Mouse (Mus musculus): ENCODE measurements at regions not wholly inside any gene's neighbourhood (a gene's known extent, or its start where the extent isn't known, plus 50 kb on each side); places are given as distances from the start of the nearest gene placed in this dataset.

DNA sequence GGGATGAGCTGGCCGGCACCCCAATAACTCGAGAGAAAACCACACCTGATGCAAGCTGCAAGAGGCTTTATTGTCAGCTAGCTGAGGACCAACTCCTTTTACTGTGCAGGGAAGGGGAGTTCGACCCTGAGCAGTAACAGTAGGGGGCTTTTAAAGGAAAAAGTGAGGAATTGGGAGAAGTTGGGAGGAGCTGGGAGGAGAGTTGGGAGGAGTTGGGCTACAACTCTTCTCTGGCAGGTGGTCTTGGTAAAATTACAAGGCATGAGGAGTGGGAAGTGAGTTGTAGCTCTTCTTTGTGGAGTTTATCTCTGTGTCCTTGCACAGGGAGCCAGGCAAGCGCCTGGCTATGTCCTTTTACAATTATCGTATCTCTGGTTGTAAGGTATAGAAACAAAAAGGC is 575.4 kb downstream of the Tmem132b start:
- Histone ChIP-seq H3K27ac (no peak overlapping the region), H3K4me2 (no peak overlapping the region), H3K4me3 (no peak overlapping the region), H3K36me3 (replicated peaks) (no peaks in the 10 kb centered on the region), H3K4me1 (no peaks in the 10 kb centered on the region), H3K27me3 (replicated peaks) (no peaks in the 10 kb centered on the region), H3K9me3 (no peaks in the 10 kb centered on the region), H3K9ac (no peak overlapping the region)
- ATAC-seq (replicated peaks): no peak
- WGBS: 92% methylated on average over 5 of the region's 5 CpGs

- Histone ChIP-seq H3K36me3 (replicated peaks) (no peaks in the 10 kb centered on the region), H3K27me3 (replicated peaks) (no peaks in the 10 kb centered on the region), H3K4me2 (no peak overlapping the region), H3K4me1 (0 out of 2 replicates have a peak, but pooled peaks cover 3% of the 10 kb centered on the region), H3K9ac (no peak overlapping the region), H3K9me3 (no peaks in the 10 kb centered on the region), H3K4me3 (no peak overlapping the region), H3K27ac (no peak overlapping the region)
- ATAC-seq (replicated peaks): no peak
- WGBS: 78% methylated on average over 3 of the region's 3 CpGs
Measured at GRCm38 (mm10) chr5:126108837-126109236, 577.3 kb downstream of the Tmem132b start.

DNA sequence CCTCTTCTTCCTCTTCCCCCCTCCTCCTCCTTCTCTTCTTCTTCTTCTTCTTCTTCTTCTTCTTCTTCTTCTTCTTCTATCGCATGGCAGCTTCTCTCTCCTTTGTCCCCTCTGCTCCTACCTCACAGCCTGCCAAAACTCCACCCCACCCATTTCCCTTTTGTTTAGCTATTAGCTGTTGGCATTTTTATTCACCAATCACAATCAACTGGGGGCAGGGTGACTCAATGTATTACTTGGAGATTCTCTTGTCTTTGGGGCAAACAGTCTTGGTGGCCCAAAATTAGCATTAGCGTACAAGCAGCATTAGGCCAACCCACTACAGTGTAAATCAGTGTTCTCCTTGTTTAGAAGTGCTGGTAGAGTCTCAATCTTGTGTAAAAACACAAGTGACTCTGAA is 585.7 kb downstream of the Tmem132b start:
- H3K27ac ChIP-seq: no peak overlapping the region
- H3K36me3 ChIP-seq (replicated peaks): no peaks in the 10 kb centered on the region
- no peaks in the 10 kb centered on the region for H3K27me3 ChIP-seq (replicated peaks)
- ATAC-seq (replicated peaks): no peak
- H3K4me2 ChIP-seq: no peak overlapping the region
- WGBS: 93% methylated on average over 2 of the region's 2 CpGs
- H3K9me3 ChIP-seq: no peaks in the 10 kb centered on the region
- no peak overlapping the region for H3K9ac ChIP-seq
- 0 out of 2 replicates have a peak, but pooled peaks cover 3% of the 10 kb centered on the region for H3K4me1 ChIP-seq
- no peak overlapping the region for H3K4me3 ChIP-seq

DNA sequence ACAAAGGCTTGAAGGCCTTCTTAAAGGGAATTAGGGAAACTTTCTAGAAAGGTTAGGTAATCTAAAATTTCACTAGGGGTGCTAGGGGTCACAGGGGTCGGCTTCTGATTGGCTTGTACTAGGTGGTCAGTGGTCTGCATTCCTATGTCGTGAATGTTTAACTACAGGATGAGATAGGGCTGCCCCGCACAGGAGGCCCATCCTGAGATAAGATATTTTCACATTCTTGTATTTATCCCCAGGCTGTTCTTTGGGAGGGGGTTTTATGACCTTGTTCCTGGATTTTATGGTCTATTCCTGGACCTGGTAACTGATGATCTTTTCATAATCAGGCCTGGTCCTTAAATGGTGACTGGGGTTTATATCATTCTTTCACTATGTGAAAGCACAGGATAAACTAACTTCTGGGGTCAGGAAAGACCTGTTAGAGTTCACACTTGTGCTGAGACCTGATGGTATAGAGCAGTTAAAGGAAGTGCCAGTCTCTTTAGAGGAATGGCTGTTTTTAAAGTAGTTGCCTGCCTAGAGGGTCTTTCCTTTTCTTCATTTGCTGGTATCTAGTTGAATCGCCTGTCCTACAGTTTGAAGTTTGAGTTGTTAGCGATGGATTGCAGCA is 586.4 kb downstream of the Tmem132b start:
- Histone ChIP-seq H3K4me1 (0 out of 2 replicates have a peak, but pooled peaks cover 3% of the 10 kb centered on the region), H3K27ac (no peak overlapping the region), H3K27me3 (replicated peaks) (no peaks in the 10 kb centered on the region), H3K9ac (no peak overlapping the region), H3K9me3 (no peaks in the 10 kb centered on the region), H3K4me3 (no peak overlapping the region), H3K4me2 (no peak overlapping the region), H3K36me3 (replicated peaks) (no peaks in the 10 kb centered on the region)
- 89% methylated on average over 5 of the region's 5 CpGs for whole genome bisulfite sequencing
- no peak for ATAC-seq (replicated peaks)

DNA sequence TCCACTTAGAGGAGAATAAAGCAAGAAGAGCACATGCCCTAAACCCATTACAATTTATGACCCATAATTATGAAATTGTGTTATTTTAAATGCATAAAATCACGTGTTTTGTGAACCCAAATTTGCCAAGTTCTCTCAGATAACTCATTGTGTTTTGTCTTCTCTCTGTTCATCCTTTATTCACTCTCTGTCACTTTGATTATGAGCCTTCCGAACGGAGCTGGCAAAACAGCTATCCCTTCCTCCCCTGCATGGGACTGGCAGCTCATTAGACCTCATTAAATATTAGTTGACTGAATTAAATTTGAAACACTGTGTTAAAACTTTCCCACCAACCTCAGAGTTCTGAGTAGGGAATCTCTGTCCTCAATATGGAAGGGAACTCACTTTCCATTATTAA is 587.2 kb downstream of the Tmem132b start:
- Histone ChIP-seq H3K9me3 (no peaks in the 10 kb centered on the region), H3K27ac (no peak overlapping the region), H3K36me3 (replicated peaks) (no peaks in the 10 kb centered on the region), H3K4me1 (0 out of 2 replicates have a peak, but pooled peaks cover under 1% of the 10 kb centered on the region), H3K9ac (no peak overlapping the region), H3K4me3 (no peak overlapping the region), H3K4me2 (no peak overlapping the region), H3K27me3 (replicated peaks) (no peaks in the 10 kb centered on the region)
- WGBS: 58% methylated on average over 3 of the region's 3 CpGs
- no peak for ATAC-seq (replicated peaks)

GRCm38 (mm10) chr5:126123216-126123615 is 591.6 kb downstream of the Tmem132b start:
- Histone ChIP-seq H3K4me3 (no peak overlapping the region), H3K27me3 (replicated peaks) (no peaks in the 10 kb centered on the region), H3K4me1 (0 out of 2 replicates have a peak, but pooled peaks cover 4% of the 10 kb centered on the region), H3K36me3 (replicated peaks) (no peaks in the 10 kb centered on the region), H3K9ac (no peak overlapping the region), H3K4me2 (no peak overlapping the region), H3K27ac (no peak overlapping the region), H3K9me3 (no peaks in the 10 kb centered on the region)
- ATAC-seq (replicated peaks): no peak
- 32% methylated on average over 9 of the region's 9 CpGs for WGBS

GRCm38 (mm10) chr5:126127486-126127885 is 595.9 kb downstream of the Tmem132b start:
- no peaks in the 10 kb centered on the region for H3K9me3 ChIP-seq
- H3K4me2 ChIP-seq: no peak overlapping the region
- H3K4me1 ChIP-seq: 0 out of 2 replicates have a peak, but pooled peaks cover 4% of the 10 kb centered on the region
- H3K27ac ChIP-seq: no peak overlapping the region
- no peak overlapping the region for H3K9ac ChIP-seq
- no peaks in the 10 kb centered on the region for H3K27me3 ChIP-seq (replicated peaks)
- H3K4me3 ChIP-seq: no peak overlapping the region
- 41% methylated on average over 6 of the region's 6 CpGs for WGBS
- no peak for ATAC-seq (replicated peaks)
- H3K36me3 ChIP-seq (replicated peaks): no peaks in the 10 kb centered on the region

DNA sequence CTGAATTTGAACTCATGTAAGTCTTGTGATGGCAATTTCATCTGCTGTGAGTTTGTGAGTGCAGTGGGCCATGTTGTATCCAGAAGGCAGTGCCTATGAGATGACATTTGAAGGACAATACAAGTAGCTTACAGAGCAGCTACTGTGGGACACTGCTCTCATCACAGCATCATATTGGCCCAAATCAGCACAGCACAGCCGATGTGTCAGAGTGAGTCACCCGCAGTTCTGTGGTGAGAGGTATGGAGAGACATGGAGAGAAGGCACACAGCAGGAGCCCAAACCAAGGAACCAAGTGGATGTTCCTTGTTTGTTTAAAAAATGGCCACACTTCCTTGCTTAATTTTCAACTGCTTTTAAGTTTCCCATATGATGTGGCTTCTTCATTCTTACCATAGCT is 617.3 kb downstream of the Tmem132b start:
- no peaks in the 10 kb centered on the region for H3K9me3 ChIP-seq
- H3K27ac ChIP-seq: no peak overlapping the region
- ATAC-seq (replicated peaks): no peak
- H3K4me1 ChIP-seq: peaks cover 3% of the 10 kb centered on the region; the same call in 1 of the 2 replicates
- H3K4me3 ChIP-seq: no peak overlapping the region
- no peaks in the 10 kb centered on the region for H3K27me3 ChIP-seq (replicated peaks)
- WGBS: 93% methylated on average over 2 of the region's 2 CpGs
- no peak overlapping the region for H3K9ac ChIP-seq
- H3K36me3 ChIP-seq (replicated peaks): no peaks in the 10 kb centered on the region
- no peak overlapping the region for H3K4me2 ChIP-seq

DNA sequence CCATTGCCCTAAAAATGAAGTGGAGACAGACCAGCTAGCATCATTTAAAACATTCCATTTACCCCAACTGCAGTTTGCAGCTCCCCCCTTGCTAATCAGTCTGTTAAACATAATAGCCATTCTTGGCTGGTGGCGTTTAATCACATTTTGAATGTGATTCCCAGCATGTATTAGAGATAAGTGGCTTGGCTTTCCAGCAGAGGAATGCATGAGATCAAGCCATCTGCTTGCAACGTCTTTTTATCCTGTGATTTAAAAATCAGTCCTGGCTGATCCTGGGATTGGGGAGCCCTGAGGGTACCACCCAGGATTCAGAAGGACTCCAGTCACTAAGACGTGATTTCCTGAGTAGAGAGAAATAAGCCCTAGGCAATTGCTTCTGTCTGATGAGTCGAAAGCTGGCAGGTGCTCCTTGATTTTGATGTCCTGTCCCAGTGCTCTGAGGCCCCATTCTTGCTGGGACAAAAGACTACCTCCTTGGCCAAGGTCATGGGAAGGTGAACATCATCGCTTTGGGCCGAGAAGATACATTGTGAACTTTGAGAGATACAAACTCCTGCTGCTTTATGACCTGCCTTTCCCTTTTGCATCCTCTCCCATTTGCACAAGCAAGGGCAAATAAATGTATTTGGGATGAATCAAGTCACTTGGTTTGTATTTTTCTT is 623.8 kb downstream of the Tmem132b start:
- no peak for ATAC-seq (replicated peaks)
- no peak overlapping the region for H3K4me3 ChIP-seq
- 18% methylated on average over 6 of the region's 6 CpGs for WGBS
- no peak overlapping the region for H3K27ac ChIP-seq
- H3K36me3 ChIP-seq (replicated peaks): no peaks in the 10 kb centered on the region
- H3K4me2 ChIP-seq: no peak overlapping the region
- H3K27me3 ChIP-seq (replicated peaks): no peaks in the 10 kb centered on the region
- H3K9me3 ChIP-seq: no peaks in the 10 kb centered on the region
- H3K4me1 ChIP-seq: peaks cover 5% of the 10 kb centered on the region; the same call in 1 of the 2 replicates
- H3K9ac ChIP-seq: no peak overlapping the region

GRCm38 (mm10) chr5:126186111-126186510 is 654.5 kb downstream of the Tmem132b start:
- no peaks in the 10 kb centered on the region for H3K27me3 ChIP-seq (replicated peaks)
- H3K36me3 ChIP-seq (replicated peaks): no peaks in the 10 kb centered on the region
- H3K9me3 ChIP-seq: no peaks in the 10 kb centered on the region
- H3K27ac ChIP-seq: no peak overlapping the region
- 42% methylated on average over 5 of the region's 5 CpGs for WGBS
- ATAC-seq (replicated peaks): no peak
- no peak overlapping the region for H3K4me3 ChIP-seq
- H3K9ac ChIP-seq: no peak overlapping the region
- no peaks in the 10 kb centered on the region for H3K4me1 ChIP-seq
- H3K4me2 ChIP-seq: no peak overlapping the region

GRCm38 (mm10) chr5:126199876-126200275 is 668.3 kb downstream of the Tmem132b start:
- H3K9me3 ChIP-seq: no peaks in the 10 kb centered on the region
- H3K27ac ChIP-seq: no peak overlapping the region
- H3K36me3 ChIP-seq (replicated peaks): no peaks in the 10 kb centered on the region
- H3K9ac ChIP-seq: no peak overlapping the region
- no peak overlapping the region for H3K4me2 ChIP-seq
- H3K4me1 ChIP-seq: peaks cover 5% of the 10 kb centered on the region
- no peak overlapping the region for H3K4me3 ChIP-seq
- WGBS: 81% methylated on average over 4 of the region's 4 CpGs
- no peaks in the 10 kb centered on the region for H3K27me3 ChIP-seq (replicated peaks)
- no peak for ATAC-seq (replicated peaks)

DNA sequence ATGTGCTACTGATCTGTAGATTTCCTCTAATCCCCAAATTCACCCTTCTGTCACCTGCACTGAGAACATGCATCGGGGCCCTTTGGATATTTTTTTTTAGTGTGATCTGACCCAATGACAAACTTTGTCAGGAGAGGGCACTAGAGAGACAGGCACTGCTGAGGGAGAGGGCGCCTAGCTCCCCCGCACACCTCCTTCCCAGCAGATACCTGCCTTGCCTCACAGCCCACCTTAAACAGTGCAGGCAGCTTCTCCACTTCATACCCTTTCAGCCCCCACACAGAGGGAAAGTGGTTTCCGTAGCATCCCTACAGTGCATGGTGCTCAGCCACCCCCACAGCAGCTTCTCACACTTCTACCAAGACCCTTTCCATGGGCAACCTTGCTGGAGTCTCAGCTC is 670.0 kb downstream of the Tmem132b start:
- Histone ChIP-seq H3K36me3 (replicated peaks) (no peaks in the 10 kb centered on the region), H3K4me1 (peaks cover 5% of the 10 kb centered on the region), H3K27ac (no peak overlapping the region), H3K9me3 (no peaks in the 10 kb centered on the region), H3K27me3 (replicated peaks) (no peaks in the 10 kb centered on the region), H3K9ac (no peak overlapping the region), H3K4me3 (no peak overlapping the region), H3K4me2 (no peak overlapping the region)
- no peak for ATAC-seq (replicated peaks)
- WGBS: 42% methylated on average over 4 of the region's 4 CpGs

- 45% methylated on average over 9 of the region's 9 CpGs for WGBS
- no peak overlapping the region for H3K4me2 ChIP-seq
- no peak for ATAC-seq (replicated peaks)
- no peak overlapping the region for H3K4me3 ChIP-seq
- H3K9me3 ChIP-seq: no peaks in the 10 kb centered on the region
- no peak overlapping the region for H3K27ac ChIP-seq
- H3K36me3 ChIP-seq (replicated peaks): no peaks in the 10 kb centered on the region
- peaks cover 5% of the 10 kb centered on the region for H3K4me1 ChIP-seq
- no peak overlapping the region for H3K9ac ChIP-seq
- H3K27me3 ChIP-seq (replicated peaks): no peaks in the 10 kb centered on the region
Measured at GRCm38 (mm10) chr5:126201996-126202395, 670.4 kb downstream of the Tmem132b start.
